Mouse (Mus musculus): Measurements from ENCODE around the gene G3bp2.

The G3bp2 gene

DNA sequence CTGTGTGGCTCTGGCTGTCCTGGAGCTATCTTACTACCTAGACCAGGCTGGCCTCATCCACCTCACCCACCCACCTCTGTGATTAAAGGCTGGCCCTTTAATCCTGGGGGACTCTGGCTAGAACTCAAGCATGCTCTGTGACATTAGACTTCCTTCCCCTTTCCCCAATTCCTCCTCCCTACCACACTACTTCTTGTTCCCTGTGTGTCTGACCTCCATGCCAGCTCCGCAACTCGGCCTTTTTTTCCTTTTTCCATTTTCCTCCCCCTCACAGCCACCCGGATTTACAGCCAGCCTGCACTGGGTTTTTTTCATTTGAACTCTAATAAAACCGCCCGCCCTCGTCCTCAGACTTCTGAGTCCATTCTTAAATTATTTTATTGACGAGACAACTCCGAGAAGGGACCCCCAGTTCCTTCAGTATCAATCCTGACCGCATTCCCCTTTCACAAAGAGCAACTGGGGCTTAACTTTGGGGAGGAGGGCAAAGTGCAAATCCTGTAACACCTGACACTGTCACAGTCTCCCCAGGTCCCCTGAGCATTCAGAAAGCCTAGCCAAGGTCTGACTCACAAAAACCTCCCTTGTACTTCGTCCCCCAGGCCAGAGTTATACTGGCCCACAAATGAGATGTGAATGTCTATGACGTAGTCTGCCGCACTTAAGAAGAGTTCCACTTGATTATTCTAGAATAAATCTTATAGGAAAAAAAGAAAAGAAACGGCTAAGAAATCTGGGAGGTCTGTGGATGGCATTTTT, 15.0 kb upstream of the G3bp2 start:
- no peak for DNase-seq (ENCODE audit: low spot score in 2 of 2)

DNA sequence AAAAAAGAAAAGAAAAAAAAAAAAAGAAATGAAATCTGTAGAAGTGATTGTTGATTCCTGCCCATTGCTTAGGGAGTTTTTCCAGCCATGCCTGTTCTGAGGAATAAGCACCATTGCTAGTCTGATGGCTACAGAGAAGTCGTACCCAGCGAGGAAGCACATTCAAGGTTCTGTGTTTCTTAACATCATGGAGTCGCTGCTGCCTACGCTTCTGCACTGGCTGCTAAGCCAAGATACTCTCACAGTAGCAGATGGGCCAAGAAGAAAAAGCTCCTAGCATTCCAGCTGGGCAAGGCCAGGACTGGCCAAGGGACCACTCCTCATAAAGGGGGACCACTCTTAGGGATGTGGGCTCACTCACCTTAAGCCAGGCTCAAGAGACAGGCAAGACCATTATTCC, 14.3 kb upstream of the G3bp2 start:
- DNase-seq (ENCODE audit: low spot score in 2 of 2), result no peak

DNA sequence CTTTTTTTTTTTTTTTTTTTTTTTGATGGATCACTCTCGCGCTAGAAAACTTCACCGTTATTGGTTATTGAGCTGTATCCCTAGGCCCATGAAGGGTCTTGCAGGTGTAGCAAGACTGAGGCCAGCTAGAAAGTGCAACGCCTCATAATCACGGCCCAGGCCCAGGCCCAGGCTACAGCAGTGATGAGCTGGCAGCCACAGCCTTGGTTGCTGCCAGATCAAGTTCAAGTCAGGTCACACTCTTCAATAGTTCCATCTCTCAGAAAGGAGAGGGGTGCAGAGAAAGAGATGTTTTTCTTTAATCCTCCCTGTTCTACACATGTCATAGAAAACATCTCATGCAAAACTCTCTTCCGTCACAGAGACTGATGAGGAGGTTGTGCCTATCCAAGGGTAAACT, 13.3 kb upstream of the G3bp2 start:
- DNase-seq (ENCODE audit: low spot score in 2 of 2), result no peak

DNA sequence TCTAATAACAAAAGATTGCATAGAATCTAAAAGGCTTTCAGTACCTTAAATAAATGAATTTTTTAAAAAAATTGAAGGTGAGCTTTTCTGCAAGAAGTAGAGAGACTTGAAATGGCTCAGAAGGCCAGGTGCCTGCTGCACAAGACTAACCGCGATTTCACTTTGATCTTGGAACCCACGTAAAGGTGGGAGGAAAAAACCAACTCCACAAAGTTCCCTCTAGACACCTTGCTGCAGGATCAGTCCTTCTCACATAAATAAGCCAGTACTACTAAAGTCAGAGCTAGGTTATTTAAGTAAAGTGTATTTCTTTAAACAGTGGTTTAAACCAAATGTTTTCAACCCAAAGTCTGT, 10.5 kb upstream of the G3bp2 start:
- no peak for DNase-seq (ENCODE audit: low spot score in 2 of 2)

DNA sequence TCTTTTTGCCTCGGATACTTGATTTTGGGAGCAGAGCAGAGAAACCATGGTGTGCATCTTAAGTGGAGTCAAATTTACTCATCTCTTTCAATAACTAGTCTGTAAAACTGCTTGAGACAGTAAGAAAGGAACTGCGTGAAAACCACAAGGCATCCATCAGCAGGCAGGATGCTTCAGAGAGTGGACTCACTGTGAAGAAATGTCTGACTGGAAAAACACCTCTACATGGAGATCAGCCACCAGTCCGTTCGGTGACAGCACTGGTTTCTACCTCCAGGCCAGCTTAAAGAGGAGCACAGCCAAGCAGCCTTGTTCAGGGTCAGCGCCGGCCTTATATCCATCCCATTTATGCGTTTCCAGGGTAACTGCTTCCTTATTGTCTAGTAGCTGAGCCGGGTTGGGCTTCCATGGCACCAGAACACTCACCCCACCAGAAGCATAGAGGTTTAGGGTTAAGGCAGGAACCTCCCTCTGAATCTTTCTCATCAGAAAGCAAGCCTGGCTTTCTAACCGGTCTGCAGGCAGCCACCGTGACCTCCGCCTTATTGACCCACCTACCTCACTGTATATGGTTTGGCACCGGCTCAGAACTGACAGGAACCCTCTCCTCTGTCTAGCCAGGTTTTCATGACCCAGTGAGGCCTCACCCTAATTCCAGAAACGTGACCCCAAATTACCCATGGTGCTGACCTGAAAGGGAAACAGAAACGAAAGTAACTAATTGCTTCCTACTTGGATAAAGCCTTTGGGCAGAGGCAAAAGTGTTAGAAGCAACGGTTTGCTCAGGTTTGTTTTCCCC, 9.9 kb upstream of the G3bp2 start:
- DNase-seq (ENCODE audit: low spot score in 2 of 2), result no peak

DNA sequence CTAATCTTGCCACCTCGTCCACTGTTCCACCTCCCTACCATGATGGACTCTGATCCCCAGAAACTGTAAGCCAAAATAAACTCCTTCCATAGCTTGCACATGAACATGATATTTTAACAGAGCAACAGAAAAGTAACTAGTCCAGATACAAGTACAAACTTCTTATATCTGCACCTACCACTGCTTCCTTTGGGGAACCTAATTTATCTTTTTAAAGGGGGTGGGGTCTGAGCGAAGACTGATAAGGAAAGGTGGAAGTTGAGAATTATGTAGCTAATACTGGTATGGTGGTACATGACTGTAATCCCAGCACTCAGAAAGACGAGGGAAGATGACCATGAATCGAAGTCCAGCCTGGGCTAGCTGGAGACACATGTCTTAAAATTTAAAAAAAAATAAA, 4.0 kb upstream of the G3bp2 start:
- no peak for DNase-seq (ENCODE audit: low spot score in 2 of 2)

- no peak for DNase-seq (ENCODE audit: low spot score in 2 of 2)
Measured at GRCm38 (mm10) chr5:92085821-92086550, 2.5 kb upstream of the G3bp2 start.

GRCm38 (mm10) chr5:92085246-92085645, 1.7 kb upstream of the G3bp2 start:
- DNase-seq (ENCODE audit: low spot score in 2 of 2), result no peak

DNA sequence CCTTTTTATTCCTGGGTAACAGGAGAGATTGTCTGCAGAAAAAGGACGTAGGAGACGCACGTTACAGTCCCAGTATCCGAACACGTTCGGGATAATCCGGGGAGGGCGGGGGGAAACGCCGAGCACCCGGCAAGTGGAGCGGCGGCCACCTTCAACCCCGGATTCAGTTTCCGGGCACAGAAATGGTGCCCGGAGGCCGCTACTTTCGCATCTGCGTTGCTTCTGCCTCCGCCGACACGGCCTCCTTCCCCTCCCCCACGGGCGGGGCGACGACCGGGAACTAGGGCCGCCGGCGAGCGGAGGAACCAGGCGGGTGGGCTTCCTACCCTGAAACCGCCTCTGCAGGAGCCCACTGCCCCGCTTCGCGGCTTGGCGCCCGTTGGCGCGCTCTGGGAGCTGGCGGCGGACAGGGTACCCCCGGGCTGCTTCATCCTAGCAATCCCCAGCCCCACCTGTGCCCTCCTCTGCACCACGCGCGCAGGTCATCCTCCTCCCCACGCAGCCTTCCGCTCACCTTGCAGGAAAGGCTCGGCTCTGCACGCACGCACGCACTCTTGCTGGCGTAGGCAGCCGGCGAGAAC, 608 bp downstream of the G3bp2 start:
- peak; percentile 75 to 76 for DNase-seq (ENCODE audit: low spot score in 2 of 2)

- DNase-seq (ENCODE audit: low spot score in 2 of 2), result no peak
Measured at GRCm38 (mm10) chr5:92081326-92081725, 2.2 kb downstream of the G3bp2 start.

DNA sequence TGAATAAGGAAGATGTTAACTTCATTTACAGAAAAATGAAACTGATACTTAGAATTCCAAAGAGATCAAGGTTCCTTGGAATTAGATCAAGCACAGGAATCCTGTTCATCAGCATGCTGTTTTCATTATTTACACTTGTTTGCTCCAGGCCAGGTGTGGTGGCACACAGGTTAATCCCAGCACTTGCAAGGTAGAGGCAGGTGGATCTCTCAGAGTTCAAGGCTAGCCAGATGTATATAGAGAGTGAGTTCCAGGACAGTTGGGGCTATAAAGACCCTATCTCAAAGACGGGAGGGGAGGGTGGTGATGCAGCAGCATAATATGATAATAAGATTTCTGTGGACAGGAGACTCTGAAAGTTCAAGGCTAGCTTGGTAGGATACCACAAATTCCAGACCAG, 3.1 kb downstream of the G3bp2 start:
- no peak for DNase-seq (ENCODE audit: low spot score in 2 of 2)

DNA sequence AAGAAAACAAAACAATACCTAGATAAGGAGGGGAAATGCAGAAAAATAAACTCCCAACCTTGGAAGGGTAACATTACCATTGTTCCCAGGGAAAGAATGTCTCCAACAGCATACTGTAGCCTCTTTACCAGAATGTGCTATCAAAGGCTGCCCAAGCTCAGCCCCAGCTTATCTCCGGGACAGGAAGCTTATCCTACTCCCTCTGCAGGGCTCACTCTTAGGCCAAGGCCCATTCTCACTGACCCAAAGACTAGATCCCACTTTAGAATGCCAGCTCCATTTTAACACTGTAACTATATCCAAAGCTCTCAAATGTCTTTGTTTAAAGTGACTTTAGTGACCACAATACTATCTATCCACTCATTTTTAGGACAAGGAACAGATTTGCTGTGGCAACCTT, 4.2 kb downstream of the G3bp2 start:
- DNase-seq (ENCODE audit: low spot score in 2 of 2), result no peak

DNA sequence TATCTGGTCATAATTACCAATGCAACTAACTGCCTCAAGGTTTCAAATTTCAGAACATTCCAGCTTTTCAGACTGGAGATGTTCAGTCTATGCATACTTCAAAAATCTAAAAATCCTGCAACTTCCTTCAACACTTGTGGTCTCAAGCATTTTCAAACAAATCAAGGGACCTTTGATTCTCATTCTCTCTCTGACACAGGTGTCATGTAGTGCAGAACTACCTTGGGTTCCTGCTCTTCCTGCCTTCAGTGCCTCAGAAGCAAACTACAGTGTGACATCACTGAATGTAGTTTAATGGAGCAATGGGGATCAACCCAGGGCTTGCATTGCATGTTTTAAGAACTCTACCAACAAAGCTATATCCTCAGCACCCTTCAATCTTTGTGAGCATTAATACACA, 4.8 kb downstream of the G3bp2 start:
- no peak for DNase-seq (ENCODE audit: low spot score in 2 of 2)

DNA sequence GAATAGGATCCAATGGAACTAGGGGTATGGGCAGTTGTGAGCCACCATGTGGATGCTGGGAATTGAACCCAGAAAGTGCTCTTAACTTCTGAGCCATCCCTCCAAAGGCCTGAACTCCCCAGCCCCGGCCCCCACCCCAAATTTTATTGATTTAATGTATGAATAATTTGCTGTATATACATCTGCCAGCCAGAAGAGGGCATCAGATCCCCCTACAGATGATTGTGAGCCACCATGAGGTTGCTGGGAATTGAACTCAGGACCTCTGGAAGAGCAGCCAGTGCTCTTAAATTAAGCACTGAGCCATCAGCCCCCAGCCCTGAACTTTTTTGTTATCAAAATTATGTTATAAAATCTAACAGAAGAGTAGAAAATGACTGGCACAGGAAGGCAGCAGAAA, 7.2 kb downstream of the G3bp2 start:
- no peak for DNase-seq (ENCODE audit: low spot score in 2 of 2)

DNA sequence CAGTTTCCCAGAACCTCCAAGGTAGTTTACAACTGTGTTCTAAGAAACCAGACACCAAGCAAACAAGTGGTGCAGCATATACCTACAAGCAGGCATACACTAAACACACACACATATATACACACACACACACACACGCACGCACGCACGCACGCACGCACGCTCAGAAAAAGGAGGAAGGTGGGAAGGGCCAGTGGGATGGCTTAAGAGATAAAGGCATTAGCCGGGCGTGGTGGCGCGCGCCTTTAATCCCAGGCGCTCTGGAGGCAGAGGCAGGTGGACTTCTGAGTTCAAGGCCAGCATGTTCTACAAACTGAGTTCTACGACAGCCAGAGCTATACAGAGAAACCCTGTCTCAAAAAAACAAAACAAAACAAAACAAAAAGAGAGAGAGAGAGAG, 9.5 kb downstream of the G3bp2 start:
- DNase-seq (ENCODE audit: low spot score in 2 of 2), result peak in 1 of 2 experiments; percentile 25

- DNase-seq (ENCODE audit: low spot score in 2 of 2), result no peak
Measured at GRCm38 (mm10) chr5:92063192-92063591, 20.3 kb downstream of the G3bp2 start.

- no peak for DNase-seq (ENCODE audit: low spot score in 2 of 2)
Measured at GRCm38 (mm10) chr5:92052866-92053265, 30.7 kb downstream of the G3bp2 start.

- DNase-seq (ENCODE audit: low spot score in 2 of 2), result no peak
Measured at GRCm38 (mm10) chr5:92050419-92050818, 33.1 kb downstream of the G3bp2 start.

DNA sequence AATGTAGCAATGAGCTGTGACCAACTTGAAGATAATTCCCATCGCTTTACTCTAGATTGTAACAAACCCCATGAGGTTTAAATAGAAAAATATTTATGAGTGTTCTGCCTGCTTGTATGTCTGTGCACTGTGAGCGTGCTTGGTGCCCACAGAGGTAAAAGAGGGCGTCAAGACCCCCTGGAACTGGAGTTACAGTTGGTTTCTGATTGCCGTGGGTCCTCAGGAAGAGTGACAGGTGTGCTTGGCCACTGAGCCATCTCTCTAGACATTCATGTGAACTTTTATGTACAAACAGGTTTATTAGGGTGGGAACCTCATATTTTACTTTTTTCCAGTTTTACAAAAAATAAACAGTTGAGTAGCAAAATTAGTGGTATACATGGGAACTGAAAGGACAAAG, 39.7 kb downstream of the G3bp2 start, which contains the start of gene Cdkl2:
TSS of gene Cdkl2 (minus strand) at position 101 of the 400 bp plus-strand sequence.
- no peak for DNase-seq (ENCODE audit: low spot score in 2 of 2)

DNA sequence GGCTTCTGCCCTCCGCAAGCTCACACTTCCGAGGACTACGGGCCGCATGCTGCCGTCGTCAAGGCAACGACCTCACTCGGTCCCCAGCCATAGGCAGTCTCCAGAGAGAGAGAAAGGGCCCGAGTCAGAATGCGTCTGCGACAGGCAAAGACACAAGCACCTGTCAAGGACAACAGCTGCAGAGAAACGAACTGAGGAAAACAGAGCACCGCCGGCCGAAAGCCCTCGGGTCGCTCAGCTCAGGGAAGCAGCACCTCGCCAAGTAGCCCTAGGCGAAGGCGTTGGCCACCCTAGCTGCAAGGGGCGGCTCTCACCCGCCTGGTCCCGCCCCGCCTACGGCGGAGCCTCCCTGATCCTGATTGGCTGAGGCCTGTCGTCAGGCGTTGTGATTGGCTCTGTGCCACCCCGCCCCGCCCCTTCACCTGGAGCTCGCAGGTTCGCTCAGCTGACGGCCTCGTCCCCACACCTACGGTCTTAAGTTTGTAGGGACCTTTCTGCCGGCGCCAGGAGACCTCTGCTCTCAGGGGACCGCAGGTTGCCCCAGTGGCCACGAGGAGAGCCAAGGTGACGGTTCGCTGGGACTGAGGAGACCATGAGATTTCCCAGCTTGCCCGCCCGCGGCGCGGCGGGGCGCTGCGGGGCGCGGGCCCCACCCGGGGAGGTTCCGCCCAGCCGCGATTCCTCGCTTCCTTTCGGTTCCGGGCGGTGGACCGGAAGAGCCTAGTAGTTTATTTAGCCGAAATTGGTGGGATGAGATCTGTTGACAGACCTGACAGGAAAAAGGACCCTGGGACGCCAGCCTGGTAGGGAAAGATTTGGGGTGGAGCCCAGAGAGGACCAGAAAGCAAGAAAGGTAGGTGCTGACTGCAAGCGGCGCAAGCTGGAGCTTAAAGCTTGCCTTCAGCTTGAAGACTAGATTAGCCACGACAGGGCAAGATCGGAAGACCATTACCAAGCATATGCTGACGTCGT, 40.9 kb downstream of the G3bp2 start:
- peak; percentile 93 to 94 for DNase-seq (ENCODE audit: low spot score in 2 of 2)

GRCm38 (mm10) chr5:92019960-92020359, 63.6 kb downstream of the G3bp2 start:
- DNase-seq (ENCODE audit: low spot score in 2 of 2), result no peak

All from spleen, postnatal 36 days (tissue).